Mouse (Mus musculus) limb, embryonic 14.5 days (tissue): Measurements from ENCODE around the gene Gm10134. TPM values are rescaled to one million over a fixed set of nuclear protein-coding genes. Genes with fewer than 3 reads are reported as not detected.

Experiments
- ATAC-seq: fragments of 200-750 bp; cut with Nextera tagmentation; 2 replicates; pipeline ENCODE4 v1.8.0; 2017; ENCODE audit warnings: low read depth, moderate number of reproducible peaks, moderate TSS enrichment; ENCODE audit not compliant: low FRiP score
- DNase-seq: peaks from one replicate; pipeline ENCODE4 v3.0.0-alpha.2; 2015; ENCODE audit warnings: low spot score
- H3K27ac ChIP-seq: fragments of 300-500 bp; sonication (generic); replicated peaks from 2 replicates; pipeline ENCODE4 v1.5.1; 2014; ENCODE audit warnings: low read depth, mild to moderate bottlenecking, low read length, moderate library complexity, mixed read lengths
- H3K27me3 ChIP-seq: fragments of 300-500 bp; sonication (generic); 2 replicates; pipeline ENCODE4 v1.6.1; 2014; ENCODE audit warnings: low read length, mixed read lengths; ENCODE audit not compliant: control insufficient read depth, insufficient read depth
- H3K36me3 ChIP-seq: fragments of 300-500 bp; sonication (generic); 2 replicates; pipeline ENCODE4 v1.6.1; 2014; ENCODE audit warnings: mild to moderate bottlenecking, low read length, moderate library complexity, mixed read lengths; ENCODE audit not compliant: control insufficient read depth, insufficient read depth
- H3K4me1 ChIP-seq: fragments of 300-500 bp; sonication (generic); 2 replicates; pipeline ENCODE4 v1.6.1; 2014; ENCODE audit warnings: antibody characterized with exemption, low read length, mixed read lengths; ENCODE audit not compliant: control insufficient read depth, insufficient read depth
- H3K4me2 ChIP-seq: fragments of 300-500 bp; sonication (generic); replicated peaks from 2 replicates; pipeline ENCODE4 v1.6.1; 2014; ENCODE audit warnings: low read depth, mild to moderate bottlenecking, low read length, moderate library complexity; ENCODE audit not compliant: severe bottlenecking
- H3K4me3 ChIP-seq: fragments of 300-500 bp; sonication (generic); replicated peaks from 2 replicates; pipeline ENCODE4 v1.5.1; 2014; ENCODE audit warnings: low read length
- H3K9ac ChIP-seq: fragments of 300-500 bp; sonication (generic); 2 replicates; pipeline ENCODE4 v1.6.1; 2014; ENCODE audit warnings: mild to moderate bottlenecking, low read depth, low read length, moderate library complexity; ENCODE audit not compliant: severe bottlenecking
- H3K9me3 ChIP-seq: fragments of 300-500 bp; sonication (generic); 2 replicates; pipeline ENCODE4 v1.6.1; 2016; ENCODE audit warnings: low read length; ENCODE audit not compliant: control insufficient read depth
- POLR2A ChIP-seq: fragments of 200-500 bp; IDR thresholded peaks from 2 replicates; pipeline ENCODE4 v1.8.0; 2012; ENCODE audit warnings: inconsistent platforms, mild to moderate bottlenecking, moderate library complexity, borderline replicate concordance; ENCODE audit not compliant: insufficient read depth, insufficient read length; ENCODE audit errors: extremely low read depth
- WGBS: fragments of 180-500 bp; shearing (Covaris S2); extraction: QIAGEN DNeasy Blood & Tissue Kit; methylation state at CpG from one replicate; pipeline ENCODE4 v1.1.7; 2014; 5-methylcytosine and 5-hydroxymethylcytosine counted together
- polyA plus RNA-seq, 2 experiments: library from polyadenylated mRNA; depleted of rRNA in 1 of 2; stranded (reverse) in 1 of 2; unstranded in 1 of 2; fragments of >200 nt; fragmentation: Nextera tagmentation in 1 of 2; extraction: Ambion mirVana in 1 of 2; gene quantifications; 2 replicates each; pipeline versions ENCODE4 v1.2.1 to v1.2.3; 2012 to 2014

The Gm10134 gene
- polyA plus RNA-seq, 2 experiments = 0.61 to 1.1 TPM

GRCm38 (mm10) chr2:28543894-28544293 is 38.0 kb downstream of the Gm10134 start:
- Histone ChIP-seq H3K4me1 (peaks cover 8% of the 10 kb centered on the region), H3K27ac (no peak overlapping the region), H3K4me3 (no peak overlapping the region), H3K36me3 (peaks cover 79% of the 10 kb centered on the region), H3K9me3 (no peaks in the 10 kb centered on the region), H3K27me3 (no peaks in the 10 kb centered on the region), H3K4me2 (no peak overlapping the region), H3K9ac (no peak overlapping the region)
- DNase-seq = no peak
- ATAC-seq = no peak
- WGBS = 89% methylated on average over 8 of the region's 8 CpGs
- no peak for TF ChIP-seq POLR2A

- Histone ChIP-seq H3K4me2 (no peak overlapping the region), H3K36me3 (peaks cover 94% of the 10 kb centered on the region), H3K9me3 (no peaks in the 10 kb centered on the region), H3K4me1 (no peaks in the 10 kb centered on the region), H3K27me3 (no peaks in the 10 kb centered on the region), H3K4me3 (no peak overlapping the region), H3K27ac (no peak overlapping the region), H3K9ac (no peak overlapping the region)
- no peak for DNase-seq
- TF ChIP-seq POLR2A = no peak
- no peak for ATAC-seq
These were observed 40.1 kb downstream of the Gm10134 start for GRCm38 (mm10) chr2:28545976-28546375.

GRCm38 (mm10) chr2:28546560-28546959 is 40.7 kb downstream of the Gm10134 start:
- Histone ChIP-seq H3K9me3 (no peaks in the 10 kb centered on the region), H3K4me1 (no peaks in the 10 kb centered on the region), H3K4me2 (no peak overlapping the region), H3K27me3 (no peaks in the 10 kb centered on the region), H3K27ac (no peak overlapping the region), H3K4me3 (no peak overlapping the region), H3K9ac (no peak overlapping the region), H3K36me3 (peaks cover 94% of the 10 kb centered on the region)
- ATAC-seq (no peak), DNase-seq (no peak)
- 86% methylated on average over 6 of the region's 6 CpGs for WGBS
- TF ChIP-seq POLR2A = no peak

- no peak overlapping the region for H3K4me2 ChIP-seq
- H3K4me3 ChIP-seq = no peak overlapping the region
- TF ChIP-seq POLR2A = no peak
- H3K9ac ChIP-seq = no peak overlapping the region
- no peaks in the 10 kb centered on the region for H3K4me1 ChIP-seq
- H3K27me3 ChIP-seq = no peaks in the 10 kb centered on the region
- H3K36me3 ChIP-seq = peaks cover 94% of the 10 kb centered on the region
- no peak overlapping the region for H3K27ac ChIP-seq
- WGBS = 51% methylated on average over 11 of the region's 11 CpGs
- DNase-seq (peak; percentile 80), ATAC-seq (peak; percentile 48; the same call in 1 of the 2 replicates)
- H3K9me3 ChIP-seq = no peaks in the 10 kb centered on the region
These were observed 41.6 kb downstream of the Gm10134 start for GRCm38 (mm10) chr2:28547237-28548172.

GRCm38 (mm10) chr2:28549157-28549556 is 43.3 kb downstream of the Gm10134 start:
- no peak overlapping the region for H3K9ac ChIP-seq
- no peak overlapping the region for H3K4me3 ChIP-seq
- DNase-seq = no peak
- 86% methylated on average over 13 of the region's 13 CpGs for WGBS
- H3K27me3 ChIP-seq = no peaks in the 10 kb centered on the region
- ATAC-seq = no peak
- H3K36me3 ChIP-seq = peaks cover 93% of the 10 kb centered on the region
- H3K4me2 ChIP-seq = no peak overlapping the region
- no peak for TF ChIP-seq POLR2A
- H3K27ac ChIP-seq = no peak overlapping the region
- no peaks in the 10 kb centered on the region for H3K9me3 ChIP-seq
- H3K4me1 ChIP-seq = no peaks in the 10 kb centered on the region
